Mouse (Mus musculus): ENCODE results near the gene Vav2. TPM values are rescaled to one million over a fixed set of nuclear protein-coding genes. Genes with fewer than 3 reads are reported as not detected.

Gene Vav2
- total RNA-seq, 2 experiments from 2014 or later, result 7.5 to 9.0 TPM

- no peak for ATAC-seq (replicated peaks; ENCODE audit: low FRiP score, low TSS enrichment, poor library complexity, severe bottlenecking)
Measured at GRCm38 (mm10) chr2:27381254-27381653, 45.6 kb downstream of the Vav2 start.

- no peak for ATAC-seq (replicated peaks; ENCODE audit: low FRiP score, low TSS enrichment, poor library complexity, severe bottlenecking)
Measured at GRCm38 (mm10) chr2:27377876-27378275, 49.0 kb downstream of the Vav2 start.

- no peak for ATAC-seq (replicated peaks; ENCODE audit: low FRiP score, low TSS enrichment, poor library complexity, severe bottlenecking)
Measured at GRCm38 (mm10) chr2:27377164-27377563, 49.7 kb downstream of the Vav2 start.

GRCm38 (mm10) chr2:27375141-27375540 lies 51.7 kb downstream of the Vav2 start:
- ATAC-seq (replicated peaks; ENCODE audit: low FRiP score, low TSS enrichment, poor library complexity, severe bottlenecking), result no peak

- peak; percentile 88 for ATAC-seq (replicated peaks; ENCODE audit: low FRiP score, low TSS enrichment, poor library complexity, severe bottlenecking)
Measured at GRCm38 (mm10) chr2:27373349-27373748, 53.5 kb downstream of the Vav2 start.

- no peak for ATAC-seq (replicated peaks; ENCODE audit: low FRiP score, low TSS enrichment, poor library complexity, severe bottlenecking)
Measured at GRCm38 (mm10) chr2:27371450-27371849, 55.4 kb downstream of the Vav2 start.

GRCm38 (mm10) chr2:27368980-27369379 lies 57.9 kb downstream of the Vav2 start:
- ATAC-seq (replicated peaks; ENCODE audit: low FRiP score, low TSS enrichment, poor library complexity, severe bottlenecking), result no peak

- no peak for ATAC-seq (replicated peaks; ENCODE audit: low FRiP score, low TSS enrichment, poor library complexity, severe bottlenecking)
Measured at GRCm38 (mm10) chr2:27365296-27365695, 61.5 kb downstream of the Vav2 start.

- ATAC-seq (replicated peaks; ENCODE audit: low FRiP score, low TSS enrichment, poor library complexity, severe bottlenecking), result no peak
Measured at GRCm38 (mm10) chr2:27361786-27362185, 65.0 kb downstream of the Vav2 start.

GRCm38 (mm10) chr2:27358461-27358860 lies 68.4 kb downstream of the Vav2 start:
- no peak for ATAC-seq (replicated peaks; ENCODE audit: low FRiP score, low TSS enrichment, poor library complexity, severe bottlenecking)

- no peak for ATAC-seq (replicated peaks; ENCODE audit: low FRiP score, low TSS enrichment, poor library complexity, severe bottlenecking)
Measured at GRCm38 (mm10) chr2:27355684-27356083, 71.1 kb downstream of the Vav2 start.

- ATAC-seq (replicated peaks; ENCODE audit: low FRiP score, low TSS enrichment, poor library complexity, severe bottlenecking), result no peak
Measured at GRCm38 (mm10) chr2:27354610-27355211, 72.1 kb downstream of the Vav2 start.

GRCm38 (mm10) chr2:27352720-27353119 lies 74.1 kb downstream of the Vav2 start:
- no peak for ATAC-seq (replicated peaks; ENCODE audit: low FRiP score, low TSS enrichment, poor library complexity, severe bottlenecking)

- ATAC-seq (replicated peaks; ENCODE audit: low FRiP score, low TSS enrichment, poor library complexity, severe bottlenecking), result no peak
Measured at GRCm38 (mm10) chr2:27350371-27350770, 76.5 kb downstream of the Vav2 start.

GRCm38 (mm10) chr2:27343984-27344453 lies 82.8 kb downstream of the Vav2 start:
- ATAC-seq (replicated peaks; ENCODE audit: low FRiP score, low TSS enrichment, poor library complexity, severe bottlenecking), result peak; percentile 81

- ATAC-seq (replicated peaks; ENCODE audit: low FRiP score, low TSS enrichment, poor library complexity, severe bottlenecking), result no peak
Measured at GRCm38 (mm10) chr2:27340682-27341081, 86.2 kb downstream of the Vav2 start.

GRCm38 (mm10) chr2:27339051-27339450 lies 87.8 kb downstream of the Vav2 start:
- no peak for ATAC-seq (replicated peaks; ENCODE audit: low FRiP score, low TSS enrichment, poor library complexity, severe bottlenecking)

- no peak for ATAC-seq (replicated peaks; ENCODE audit: low FRiP score, low TSS enrichment, poor library complexity, severe bottlenecking)
Measured at GRCm38 (mm10) chr2:27337261-27337660, 89.6 kb downstream of the Vav2 start.

- no peak for ATAC-seq (replicated peaks; ENCODE audit: low FRiP score, low TSS enrichment, poor library complexity, severe bottlenecking)
Measured at GRCm38 (mm10) chr2:27336600-27336999, 90.2 kb downstream of the Vav2 start.

- no peak for ATAC-seq (replicated peaks; ENCODE audit: low FRiP score, low TSS enrichment, poor library complexity, severe bottlenecking)
Measured at GRCm38 (mm10) chr2:27334816-27335215, 92.0 kb downstream of the Vav2 start.

- ATAC-seq (replicated peaks; ENCODE audit: low FRiP score, low TSS enrichment, poor library complexity, severe bottlenecking), result no peak
Measured at GRCm38 (mm10) chr2:27331560-27331959, 95.3 kb downstream of the Vav2 start.

- ATAC-seq (replicated peaks; ENCODE audit: low FRiP score, low TSS enrichment, poor library complexity, severe bottlenecking), result no peak
Measured at GRCm38 (mm10) chr2:27330446-27330845, 96.4 kb downstream of the Vav2 start.

Measured in megakaryocyte-erythroid progenitor cell, adult 5-6 weeks (primary cell).